Mouse (Mus musculus): ENCODE results near the gene Gstp1.

GRCm38 (mm10) chr19:3997231-3997630, 40.6 kb downstream of the Gstp1 start:
- TF ChIP-seq MAX (IDR thresholded peaks at IDR 0.05) = no peak
- TF ChIP-seq CTCF (IDR thresholded peaks at IDR 0.05; ENCODE audit: control insufficient read depth, insufficient read depth, insufficient read length) = no peak
